In genomic region chr8:114650789-114651188, GRCm38 (mm10) we compare ENCODE assay signal across 14 mouse cellular contexts.
DNase-seq lines count a peak whose midpoint lies in the region; ATAC-seq and TF ChIP-seq lines count a peak whose summit lies in the region.
"Had no signal": no experiment of that assay in that cellular context is flagged by ENCODE, and none has a peak within 500 bp of the region (broad histone marks: within the 10 kb centered on the region; RNA-seq: fewer than 3 reads in every experiment).

No protein-coding gene starts in this region.

- H3K9me3 ChIP-seq in hindbrain, postnatal 0 days (ENCODE audit: low read length) = no peaks in the 10 kb centered on the region
- no peaks in the 10 kb centered on the region for H3K9me3 ChIP-seq in hindbrain, embryonic 10.5 days
- H3K9me3 ChIP-seq in midbrain, postnatal 0 days (ENCODE audit: low read length) = no peaks in the 10 kb centered on the region
- H3K9me3 ChIP-seq in midbrain, embryonic 11.5 days (ENCODE audit: control insufficient read depth, low read length) = no peaks in the 10 kb centered on the region
- no peaks in the 10 kb centered on the region for H3K9me3 ChIP-seq in neural tube, embryonic 14.5 days (ENCODE audit: control insufficient read depth, low read length)

- peak; percentile 59 for DNase-seq in hindbrain, postnatal 0 days (ENCODE audit: low spot score)
- DNase-seq in hindbrain, embryonic 10.5 days (ENCODE audit: low spot score) = no peak
- peak; percentile 38 for DNase-seq in midbrain, postnatal 0 days (ENCODE audit: low spot score)
- no peak for DNase-seq in midbrain, embryonic 11.5 days (ENCODE audit: low spot score, missing footprints)
- DNase-seq in cerebellum, postnatal 25 days = peak; percentile 44 to 48
- DNase-seq: layer of hippocampus, adult 9-11 months; lung, embryonic 14.5 days; thymus, postnatal 14 days had no signal

- H3K9ac ChIP-seq in hindbrain, postnatal 0 days (replicated peaks; ENCODE audit: low read length) = no peak overlapping the region
- no peak overlapping the region for H3K9ac ChIP-seq in midbrain, postnatal 0 days (replicated peaks; ENCODE audit: low read length, poor library complexity, severe bottlenecking)
- H3K9ac ChIP-seq in midbrain, embryonic 11.5 days (ENCODE audit: low read length) = no peak overlapping the region
- H3K9ac ChIP-seq in neural tube, embryonic 14.5 days (replicated peaks; ENCODE audit: low read depth, low read length) = no peak overlapping the region
- H3K9ac ChIP-seq: hindbrain, embryonic 14.5 days; lung, embryonic 14.5 days had no signal

- H3K4me3 ChIP-seq in hindbrain, postnatal 0 days (ENCODE audit: low read length) = no peak overlapping the region; the same call in 1 of the 2 replicates
- no peak overlapping the region for H3K4me3 ChIP-seq in hindbrain, embryonic 10.5 days
- no peak overlapping the region for H3K4me3 ChIP-seq in midbrain, postnatal 0 days (ENCODE audit: low read depth, low read length)
- no peak overlapping the region for H3K4me3 ChIP-seq in midbrain, embryonic 11.5 days (ENCODE audit: low read depth, low read length)
- H3K4me3 ChIP-seq in neural tube, embryonic 14.5 days (ENCODE audit: low read depth, low read length) = no peak overlapping the region
- H3K4me3 ChIP-seq: megakaryocyte, embryonic 14.5 days; myocyte had no signal

- no peaks in the 10 kb centered on the region for H3K27me3 ChIP-seq in hindbrain, postnatal 0 days (ENCODE audit: insufficient read depth, low read length)
- no peaks in the 10 kb centered on the region for H3K27me3 ChIP-seq in hindbrain, embryonic 10.5 days (ENCODE audit: insufficient read depth, poor library complexity, severe bottlenecking)
- no peaks in the 10 kb centered on the region for H3K27me3 ChIP-seq in midbrain, postnatal 0 days (ENCODE audit: insufficient read depth, low read length)
- no peaks in the 10 kb centered on the region for H3K27me3 ChIP-seq in midbrain, embryonic 11.5 days (ENCODE audit: control insufficient read depth, insufficient read depth, low read length)
- no peaks in the 10 kb centered on the region for H3K27me3 ChIP-seq in neural tube, embryonic 14.5 days (ENCODE audit: control insufficient read depth, insufficient read depth, low read length)
- H3K27me3 ChIP-seq: megakaryocyte, embryonic 14.5 days had no signal

- H3K36me3 ChIP-seq in hindbrain, postnatal 0 days (ENCODE audit: insufficient read depth, low read length) = no peaks in the 10 kb centered on the region
- no peaks in the 10 kb centered on the region for H3K36me3 ChIP-seq in hindbrain, embryonic 10.5 days
- H3K36me3 ChIP-seq in midbrain, postnatal 0 days (ENCODE audit: insufficient read depth, low read length) = no peaks in the 10 kb centered on the region
- H3K36me3 ChIP-seq in midbrain, embryonic 11.5 days (ENCODE audit: control insufficient read depth, insufficient read depth, low read length) = no peaks in the 10 kb centered on the region
- no peaks in the 10 kb centered on the region for H3K36me3 ChIP-seq in neural tube, embryonic 14.5 days (ENCODE audit: control insufficient read depth, insufficient read depth, low read length)

- no peak for TF ChIP-seq CTCF in hindbrain, postnatal 0 days (IDR thresholded peaks at IDR 0.05; ENCODE audit: low read depth)
- TF ChIP-seq CTCF in midbrain, postnatal 0 days (IDR thresholded peaks at IDR 0.05) = no peak

- no peak for ATAC-seq in hindbrain, postnatal 0 days
- no peak for ATAC-seq in midbrain, postnatal 0 days (ENCODE audit: low FRiP score)
- ATAC-seq in midbrain, embryonic 11.5 days (ENCODE audit: low FRiP score) = no peak
- ATAC-seq in neural tube, embryonic 14.5 days (ENCODE audit: low read depth) = 0 out of 2 replicates have a peak, but pooled peaks have one; percentile 17
- ATAC-seq in monocyte, adult 5-6 weeks (replicated peaks; ENCODE audit: insufficient number of reproducible peaks, low FRiP score, low TSS enrichment, poor library complexity, severe bottlenecking) = no peak
- ATAC-seq: CD4-positive, CD25-positive, alpha-beta regulatory T cell, adult 4 months had no signal

- WGBS in hindbrain, postnatal 0 days = 47% methylated on average over 14 of the region's 14 CpGs
- 92% methylated on average over 14 of the region's 14 CpGs for WGBS in hindbrain, embryonic 10.5 days
- 66% methylated on average over 14 of the region's 14 CpGs for WGBS in midbrain, postnatal 0 days
- 90% methylated on average over 14 of the region's 14 CpGs for WGBS in midbrain, embryonic 11.5 days
- 58% methylated on average over 14 of the region's 14 CpGs for WGBS in neural tube, embryonic 14.5 days

- peak overlapping the region; percentile 40 for H3K4me2 ChIP-seq in hindbrain, postnatal 0 days (ENCODE audit: low read depth, low read length)
- H3K4me2 ChIP-seq in midbrain, postnatal 0 days (ENCODE audit: low read depth, low read length, poor library complexity, severe bottlenecking) = no peak overlapping the region
- H3K4me2 ChIP-seq in midbrain, embryonic 11.5 days = no peak overlapping the region
- peak overlapping the region; percentile 14; the same call in 1 of the 2 replicates for H3K4me2 ChIP-seq in neural tube, embryonic 14.5 days (ENCODE audit: low read depth, low read length)
- H3K4me2 ChIP-seq: hindbrain, embryonic 14.5 days; lung, embryonic 14.5 days had no signal

- no peaks in the 10 kb centered on the region for H3K4me1 ChIP-seq in hindbrain, postnatal 0 days (ENCODE audit: insufficient read depth, low read length)
- no peaks in the 10 kb centered on the region for H3K4me1 ChIP-seq in hindbrain, embryonic 10.5 days (replicated peaks)
- no peaks in the 10 kb centered on the region for H3K4me1 ChIP-seq in midbrain, postnatal 0 days (ENCODE audit: insufficient read depth, low read length)
- H3K4me1 ChIP-seq in midbrain, embryonic 11.5 days (ENCODE audit: control insufficient read depth, insufficient read depth, low read length) = no peaks in the 10 kb centered on the region
- 0 out of 2 replicates have a peak, but pooled peaks cover 3% of the 10 kb centered on the region for H3K4me1 ChIP-seq in neural tube, embryonic 14.5 days (ENCODE audit: control insufficient read depth, insufficient read depth, low read length)
- H3K4me1 ChIP-seq: megakaryocyte, embryonic 14.5 days had no signal

- no peak overlapping the region for H3K27ac ChIP-seq in hindbrain, postnatal 0 days
- H3K27ac ChIP-seq in hindbrain, embryonic 10.5 days = no peak overlapping the region
- H3K27ac ChIP-seq in midbrain, postnatal 0 days (ENCODE audit: low read depth, low read length) = no peak overlapping the region
- no peak overlapping the region for H3K27ac ChIP-seq in midbrain, embryonic 11.5 days (ENCODE audit: low read depth, low read length)
- peak overlapping the region; percentile 62; the same call in 1 of the 2 replicates for H3K27ac ChIP-seq in neural tube, embryonic 14.5 days (ENCODE audit: low read depth, low read length)
- H3K27ac ChIP-seq: hindbrain, embryonic 14.5 days had no signal

Comparison
In these comparisons a context has a peak if more than half of its experiments do, and no peak if none do; other contexts are left out.
1. DNase-seq: peak in hindbrain, postnatal 0 days (single experiment), midbrain, postnatal 0 days (single experiment) and cerebellum, postnatal 25 days (2 of 2); none in hindbrain, embryonic 10.5 days (single experiment) and midbrain, embryonic 11.5 days (single experiment).
2. H3K4me2 ChIP-seq: peak in hindbrain, postnatal 0 days (single experiment) and neural tube, embryonic 14.5 days (single experiment); none in midbrain, postnatal 0 days (single experiment) and midbrain, embryonic 11.5 days (single experiment).